Mouse (Mus musculus) brain, embryonic 18.5 days (tissue): ENCODE data around the gene Bst2.
A peak's percentile ranks its signal among the peaks of the same experiment; 100 is the strongest.

Experiments used
- DNase-seq: peaks from one replicate; pipeline ENCODE4 v3.0.0-alpha.2; 2012; ENCODE audit warnings: low read depth, low spot score

Gene Bst2

DNA sequence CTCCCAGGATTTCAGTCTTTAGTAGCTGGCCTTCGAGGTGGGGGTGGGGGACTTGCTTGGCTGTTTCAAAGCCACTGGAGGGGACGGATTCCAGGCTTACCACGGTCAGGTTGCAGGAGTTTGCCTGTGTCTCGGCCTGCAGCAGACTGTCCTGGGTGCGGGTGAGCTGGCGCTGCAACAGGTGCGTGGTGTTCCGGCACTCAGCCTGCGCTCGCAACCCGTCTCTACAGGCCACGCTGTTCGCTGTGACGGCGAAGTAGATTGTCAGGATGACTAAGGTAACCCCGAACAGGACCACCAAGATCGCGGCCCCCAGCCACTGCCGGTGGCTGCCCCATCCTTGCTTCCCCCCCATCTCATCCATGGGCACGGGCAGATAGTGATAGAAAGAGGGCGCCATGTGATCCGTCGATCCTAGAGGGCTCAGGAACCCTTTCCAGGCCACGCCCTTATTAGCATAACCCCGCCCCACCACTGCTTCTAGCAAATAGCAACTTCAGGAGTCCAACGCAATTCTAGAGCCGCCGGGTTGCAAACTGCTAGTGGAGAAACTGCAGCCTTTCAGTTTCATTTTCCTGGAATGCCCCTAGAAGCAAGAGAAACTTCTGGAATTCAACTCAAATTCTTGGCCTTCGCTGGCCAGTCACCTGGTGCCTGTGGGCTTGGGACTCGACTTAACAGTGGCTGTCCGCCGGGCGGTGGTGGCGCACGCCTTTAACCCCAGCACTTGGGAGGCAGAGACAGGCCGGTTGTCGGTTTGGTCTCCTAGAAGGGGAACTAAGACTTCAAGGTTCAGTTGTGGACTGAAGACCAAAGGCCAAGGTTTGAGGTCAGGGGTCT lies at the start of gene Bst2:
Bst2 (minus strand) TSS at position 429 of the 840 bp plus-strand sequence.
- no peak for DNase-seq

DNA sequence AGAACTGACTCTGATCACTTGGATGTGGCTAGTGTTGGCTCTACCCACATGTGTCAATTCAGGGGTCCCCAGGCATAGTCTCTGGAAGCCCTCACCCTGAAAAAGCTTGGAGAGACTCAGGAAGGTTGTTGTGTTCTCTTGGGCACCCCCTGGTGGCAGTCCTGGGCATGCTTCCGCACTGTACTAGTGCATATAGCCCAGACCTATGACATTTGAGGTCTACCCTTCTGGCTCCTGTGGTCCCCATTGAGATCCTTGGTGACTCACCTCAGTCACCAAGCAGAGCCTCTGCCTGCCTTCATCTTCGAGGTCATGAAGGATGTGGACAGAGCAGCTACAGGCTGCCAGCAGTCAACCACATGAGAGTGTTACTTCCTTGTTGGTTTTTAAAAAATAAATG lies 49.6 kb upstream of the Bst2 start:
- no peak for DNase-seq

GRCm38 (mm10) chr8:71580201-71580600 lies 42.9 kb upstream of the Bst2 start:
- DNase-seq: no peak

GRCm38 (mm10) chr8:71579476-71579875 lies 42.2 kb upstream of the Bst2 start:
- DNase-seq: no peak

DNA sequence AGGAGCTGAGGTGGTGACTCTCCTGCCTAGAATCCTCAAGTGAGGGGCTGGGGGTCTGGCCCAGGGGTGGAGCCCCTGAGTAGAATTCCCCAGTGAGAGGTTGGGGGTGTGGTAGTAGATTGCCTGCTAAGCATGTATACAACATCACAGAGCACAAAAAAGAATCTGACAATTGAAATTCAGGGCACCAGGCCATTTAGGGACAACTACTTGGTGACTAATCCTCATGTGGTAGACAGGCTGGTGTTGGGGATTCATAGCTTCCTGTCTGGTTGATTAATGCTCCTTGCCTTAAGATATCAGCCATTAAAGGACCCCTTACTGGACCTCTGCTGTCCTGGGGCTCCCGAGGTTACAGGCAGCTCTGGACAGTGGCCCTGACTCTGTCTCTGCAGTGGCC lies 41.8 kb upstream of the Bst2 start:
- no peak for DNase-seq

- no peak for DNase-seq
These were observed 40.7 kb upstream of the Bst2 start for GRCm38 (mm10) chr8:71577856-71578387.

DNA sequence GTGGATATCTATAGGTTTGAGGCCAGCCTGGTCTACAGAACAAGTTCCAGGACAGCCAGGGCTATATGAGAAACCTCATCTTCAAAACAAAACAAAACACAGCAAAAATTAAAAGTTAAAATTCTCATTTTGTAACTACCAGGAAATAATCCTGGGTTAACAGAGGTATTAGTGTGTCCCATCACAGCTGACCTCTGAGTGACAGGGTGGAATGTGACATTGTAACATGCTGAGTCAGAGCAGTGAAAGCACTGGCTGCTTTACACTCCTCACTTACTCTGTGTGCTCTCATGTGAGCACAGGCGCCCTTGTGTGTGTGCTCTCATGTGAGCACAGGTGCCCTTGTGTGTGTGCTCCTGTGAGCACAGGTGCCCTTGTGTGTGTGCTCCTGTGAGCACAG lies 37.8 kb upstream of the Bst2 start:
- DNase-seq: no peak

GRCm38 (mm10) chr8:71574426-71574825 lies 37.2 kb upstream of the Bst2 start:
- DNase-seq: no peak

DNA sequence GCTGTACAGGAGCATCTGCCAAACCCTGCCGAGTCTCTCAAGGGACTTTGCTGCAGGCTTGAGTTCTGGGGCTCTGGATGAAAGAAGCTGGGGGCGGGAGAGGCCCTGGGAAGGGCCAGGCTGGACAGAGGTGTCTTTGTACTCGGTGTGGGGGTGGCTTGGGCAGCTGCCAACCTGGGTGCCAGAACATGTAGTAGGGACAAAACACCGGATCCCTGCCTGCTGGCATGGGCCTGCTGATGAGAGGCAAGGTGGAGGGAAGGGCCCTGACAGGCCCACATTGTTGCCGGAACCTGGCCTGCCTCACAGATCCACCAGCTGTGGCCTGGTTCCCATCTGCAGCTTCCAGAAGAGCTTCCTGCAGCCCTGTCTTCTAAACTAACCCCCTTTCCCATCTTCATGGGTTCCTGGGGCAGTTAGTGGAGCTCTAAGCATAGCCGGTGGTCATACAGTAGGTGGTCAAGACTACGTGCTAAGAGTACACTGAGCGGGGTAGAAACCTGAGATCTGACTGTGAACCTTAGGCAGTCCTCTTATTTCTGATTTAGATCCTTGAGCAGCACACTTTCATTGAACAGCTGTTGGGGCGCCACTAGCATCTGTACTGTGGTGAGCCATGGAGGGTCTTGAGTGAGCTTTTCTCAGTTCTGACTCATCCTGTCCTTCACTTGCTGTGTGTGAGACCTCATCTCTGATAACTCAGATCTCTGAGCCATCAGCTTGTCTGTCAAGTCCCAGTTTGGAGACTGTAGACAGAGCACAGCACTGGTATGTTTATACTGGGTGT lies 35.8 kb upstream of the Bst2 start:
- no peak for DNase-seq

- DNase-seq: no peak
These were observed 34.8 kb upstream of the Bst2 start for GRCm38 (mm10) chr8:71572077-71572476.

DNA sequence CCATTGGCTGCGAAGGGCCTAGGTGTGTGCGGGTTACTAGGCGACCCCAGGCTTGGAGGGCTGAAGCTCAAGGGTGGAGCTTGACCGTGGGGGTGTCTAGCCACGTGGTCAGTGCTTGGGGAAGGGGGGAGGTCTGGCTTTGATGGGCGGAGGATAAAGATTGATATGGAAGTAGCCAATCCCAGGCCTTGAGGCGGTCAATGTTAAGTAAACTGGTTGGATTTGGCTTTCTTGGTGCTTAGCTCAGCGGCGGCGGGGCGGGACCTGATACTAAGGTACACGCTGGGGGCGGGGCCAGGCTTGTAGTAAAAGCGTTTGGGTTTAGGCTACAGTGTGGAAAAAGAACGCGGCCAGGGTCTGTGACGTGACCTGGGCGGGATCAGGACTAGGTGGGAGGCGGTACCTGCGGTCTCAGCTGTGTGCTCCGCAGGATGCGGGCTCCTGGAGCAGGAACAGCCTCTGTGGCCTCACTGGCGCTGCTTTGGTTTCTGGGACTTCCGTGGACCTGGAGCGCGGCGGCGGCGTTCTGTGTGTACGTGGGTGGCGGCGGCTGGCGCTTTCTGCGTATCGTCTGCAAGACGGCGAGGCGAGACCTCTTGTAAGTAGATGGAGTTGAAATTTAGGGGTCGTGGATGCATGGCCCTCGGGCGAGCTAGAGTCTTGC lies 33.2 kb upstream of the Bst2 start:
- peak; percentile 95 for DNase-seq

- peak; percentile 94 for DNase-seq
These were observed 32.4 kb upstream of the Bst2 start for GRCm38 (mm10) chr8:71569366-71570290.

DNA sequence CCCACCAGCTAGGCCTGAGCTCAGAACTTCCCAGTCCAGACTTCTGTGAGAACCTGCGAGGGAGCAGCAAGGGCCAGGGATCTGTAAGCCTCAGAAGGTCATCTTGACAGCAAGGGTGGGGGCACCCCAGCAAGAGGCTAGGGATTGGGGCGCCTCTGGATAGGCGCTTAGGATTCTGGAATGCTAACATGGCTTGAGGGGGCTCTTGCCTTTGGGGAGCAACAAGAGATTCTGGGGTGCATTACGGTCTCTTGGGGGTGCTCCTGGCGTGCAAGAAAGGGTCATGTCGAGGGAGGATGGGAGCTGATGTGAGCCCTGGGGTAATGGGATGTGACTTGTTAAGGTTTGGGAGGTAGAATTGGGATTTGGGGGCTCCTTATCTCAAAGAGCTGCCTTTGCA lies 31.7 kb upstream of the Bst2 start:
- no peak for DNase-seq

- peak; percentile 49 for DNase-seq
These were observed 31.2 kb upstream of the Bst2 start, which contains the start of gene Slc27a1 for GRCm38 (mm10) chr8:71568387-71568937. Gene Slc27a1, plus strand, starts transcription at chr8:71568882.

DNA sequence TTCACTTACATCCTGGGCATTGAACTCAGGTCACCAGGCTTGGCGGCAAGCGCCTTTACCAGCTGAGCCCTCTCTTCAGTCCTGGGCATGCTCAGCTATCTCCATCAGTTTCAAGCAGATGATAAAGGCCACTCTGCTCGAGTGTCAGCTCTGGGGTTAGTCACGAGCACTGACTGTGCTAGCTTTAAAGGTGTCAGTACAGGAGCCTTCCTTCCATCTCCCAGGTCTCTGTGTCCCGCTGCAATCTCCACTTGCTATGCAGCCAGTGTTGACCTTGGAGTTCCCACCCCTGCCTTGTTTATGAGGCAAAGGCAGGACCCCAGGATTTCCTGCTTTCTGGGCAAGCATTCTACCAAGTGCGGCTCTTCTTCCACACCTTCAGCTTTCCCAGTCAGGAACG lies 30.3 kb upstream of the Bst2 start:
- no peak for DNase-seq

DNA sequence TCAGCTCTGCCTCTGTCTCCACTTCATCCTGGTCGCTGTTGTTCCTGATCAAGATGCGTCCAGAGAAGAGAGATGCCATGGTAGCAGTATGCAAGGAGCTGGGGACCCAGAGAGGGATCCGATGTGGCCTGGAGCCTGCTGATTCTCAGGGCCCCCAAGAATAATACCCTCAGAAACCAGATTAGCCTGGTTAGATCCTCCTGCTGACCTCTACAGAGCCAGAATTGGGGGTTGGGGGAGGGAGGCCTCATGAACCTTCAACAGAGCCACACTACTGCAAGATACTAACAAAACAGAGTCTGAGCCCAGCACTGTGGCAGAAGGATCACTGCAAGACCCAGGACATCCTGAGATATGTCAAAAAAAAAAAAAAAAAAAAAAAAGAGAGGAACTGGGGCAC lies 29.2 kb upstream of the Bst2 start, which contains the start of gene Nxnl1:
Nxnl1 (minus strand) TSS at position 101 of the 400 bp plus-strand sequence.
- DNase-seq: no peak

DNA sequence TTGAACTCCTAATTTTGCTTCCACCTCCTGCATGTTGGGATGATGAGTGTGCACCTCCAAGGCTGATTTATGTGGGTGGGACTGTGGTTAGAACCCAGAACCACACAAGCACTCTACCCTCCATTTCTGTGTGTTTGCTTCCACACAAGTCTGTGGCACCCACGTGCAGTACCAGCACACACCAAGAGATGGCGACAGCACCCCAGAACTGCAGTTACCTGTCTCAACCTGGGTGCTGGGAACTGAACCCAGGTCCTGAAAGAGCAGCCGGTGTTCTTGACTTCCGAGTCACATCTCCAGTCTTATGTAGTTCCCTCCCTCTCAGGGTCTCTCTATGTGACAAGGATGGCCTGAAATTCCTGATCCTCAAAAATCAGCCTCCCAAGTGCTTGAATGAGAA lies 26.7 kb upstream of the Bst2 start:
- no peak for DNase-seq

DNA sequence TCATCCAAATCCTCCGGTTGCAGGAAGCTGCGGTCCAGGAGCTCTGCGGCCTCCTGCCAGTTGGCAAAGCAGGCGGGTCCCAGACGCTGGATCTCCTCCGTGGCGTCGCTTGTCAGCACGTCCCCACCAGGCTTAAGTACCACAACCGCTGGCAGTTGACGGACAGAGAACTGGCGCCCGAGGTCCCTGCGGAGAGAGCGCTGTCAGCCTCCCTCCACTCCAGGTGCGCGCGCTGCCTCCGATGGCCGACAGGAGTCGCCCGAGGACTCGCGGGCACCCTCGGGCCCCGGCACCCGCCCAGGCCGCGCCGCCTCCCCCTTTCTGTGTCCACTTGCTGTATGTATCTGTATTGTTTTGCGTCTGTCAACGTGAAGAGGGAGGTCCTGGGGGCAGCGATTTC lies 25.5 kb upstream of the Bst2 start:
- DNase-seq: no peak

DNA sequence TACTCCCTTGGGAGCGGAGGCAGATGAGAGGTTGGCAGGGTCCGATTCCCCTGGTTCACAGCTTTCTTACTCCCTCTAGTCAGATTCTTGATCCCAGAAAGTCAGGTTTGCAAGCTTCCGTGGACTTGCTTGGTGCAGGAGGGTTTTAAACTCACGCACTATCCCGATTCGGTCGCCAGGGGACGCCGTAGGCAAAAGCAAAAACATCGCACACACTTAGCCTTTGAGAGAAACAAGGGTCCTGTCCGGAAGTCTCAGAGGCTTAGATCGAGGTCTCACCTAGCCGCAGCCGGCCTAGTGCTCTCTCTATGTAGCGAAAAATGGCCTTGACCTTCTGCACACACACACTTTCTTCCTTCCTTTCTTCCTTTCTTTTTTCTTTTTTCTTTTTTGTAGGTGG lies 24.1 kb upstream of the Bst2 start:
- no peak for DNase-seq

GRCm38 (mm10) chr8:71560765-71561164 lies 23.5 kb upstream of the Bst2 start:
- no peak for DNase-seq

GRCm38 (mm10) chr8:71560071-71560470 lies 22.8 kb upstream of the Bst2 start:
- no peak for DNase-seq
